Mouse (Mus musculus) layer of hippocampus, adult 2 months (tissue): ENCODE data around the gene Rock2. TPM values are rescaled to one million over a fixed set of nuclear protein-coding genes. Genes with fewer than 3 reads are reported as not detected.

ENCODE experiments used
- DNase-seq, 2 experiments: peaks; one replicate each; pipeline ENCODE4 v3.0.0; 2022; ENCODE audit warnings: low spot score in 2 of 2
- H3K27ac ChIP-seq: fragments of 200-600 bp; 2 replicates; pipeline ENCODE4 v1.8.1; 2022
- H3K4me3 ChIP-seq: fragments of 200-600 bp; 2 replicates; pipeline ENCODE4 v1.8.1; 2022; ENCODE audit warnings: mild to moderate bottlenecking
- CTCF ChIP-seq: fragments of 200-600 bp; conservative IDR thresholded peaks from 2 replicates; pipeline ENCODE4 v1.8.1; 2022; ENCODE audit warnings: antibody characterized with exemption, mild to moderate bottlenecking, moderate library complexity
- total RNA-seq, 2 experiments: library from RNA; stranded (reverse); gene quantifications; 2 replicates each; pipeline ENCODE4 v1.2.3; 2021

Rock2 gene
- total RNA-seq, 2 experiments from 2014 or later = 131 to 133 TPM

- H3K27ac ChIP-seq = peak overlapping the region; percentile 97
- H3K4me3 ChIP-seq = peak overlapping the region; percentile 91
- DNase-seq = no peak
- TF ChIP-seq CTCF = no peak
Measured at GRCm38 (mm10) chr12:16896073-16896789, 1.5 kb downstream of the Rock2 start.

GRCm38 (mm10) chr12:16897225-16897624, 2.5 kb downstream of the Rock2 start:
- H3K4me3 ChIP-seq = peak overlapping the region; percentile 91
- no peak for TF ChIP-seq CTCF

GRCm38 (mm10) chr12:16898221-16898620, 3.5 kb downstream of the Rock2 start:
- Histone ChIP-seq H3K4me3 (no peak overlapping the region; the same call in 1 of the 2 replicates), H3K27ac (no peak overlapping the region)
- TF ChIP-seq CTCF = no peak
- no peak for DNase-seq

More at GRCm38 (mm10) chr12:16897225-16897624, 2.5 kb downstream of the Rock2 start:
- H3K27ac ChIP-seq = peak overlapping the region; percentile 97; the same call in 1 of the 2 replicates
- DNase-seq = no peak

GRCm38 (mm10) chr12:16898790-16899189, 4.1 kb downstream of the Rock2 start:
- Histone ChIP-seq H3K4me3 (no peak overlapping the region), H3K27ac (no peak overlapping the region)
- no peak for DNase-seq
- TF ChIP-seq CTCF = no peak

GRCm38 (mm10) chr12:16900625-16901222, 6.0 kb downstream of the Rock2 start:
- Histone ChIP-seq H3K4me3 (no peak overlapping the region), H3K27ac (no peak overlapping the region)
- no peak for TF ChIP-seq CTCF
- no peak for DNase-seq

GRCm38 (mm10) chr12:16903949-16904635, 9.4 kb downstream of the Rock2 start:
- Histone ChIP-seq H3K27ac (peak overlapping the region; percentile 43; the same call in 1 of the 2 replicates), H3K4me3 (no peak overlapping the region)
- TF ChIP-seq CTCF = no peak
- peak in 1 of 2 experiments; percentile 28 for DNase-seq

GRCm38 (mm10) chr12:16907282-16907846, 12.7 kb downstream of the Rock2 start:
- no peak for DNase-seq
- TF ChIP-seq CTCF = no peak
- Histone ChIP-seq H3K4me3 (no peak overlapping the region), H3K27ac (no peak overlapping the region)

- peak; percentile 54 for TF ChIP-seq CTCF
- no peak for DNase-seq
- H3K4me3 ChIP-seq = no peak overlapping the region
- H3K27ac ChIP-seq = no peak overlapping the region
Measured at GRCm38 (mm10) chr12:16907953-16908648, 13.4 kb downstream of the Rock2 start.

- Histone ChIP-seq H3K4me3 (no peak overlapping the region), H3K27ac (no peak overlapping the region)
- TF ChIP-seq CTCF = no peak
- DNase-seq = no peak
Measured at GRCm38 (mm10) chr12:16911524-16911923, 16.8 kb downstream of the Rock2 start.

GRCm38 (mm10) chr12:16912600-16912999, 17.9 kb downstream of the Rock2 start:
- H3K4me3 ChIP-seq = no peak overlapping the region
- no peak for TF ChIP-seq CTCF
- no peak overlapping the region for H3K27ac ChIP-seq
- no peak for DNase-seq

- Histone ChIP-seq H3K27ac (no peak overlapping the region), H3K4me3 (no peak overlapping the region)
- DNase-seq = no peak
- TF ChIP-seq CTCF = no peak
Measured at GRCm38 (mm10) chr12:16920186-16920860, 25.6 kb downstream of the Rock2 start.

GRCm38 (mm10) chr12:16927889-16928288, 33.2 kb downstream of the Rock2 start:
- DNase-seq = no peak
- peak overlapping the region; percentile 32; the same call in 1 of the 2 replicates for H3K27ac ChIP-seq
- H3K4me3 ChIP-seq = no peak overlapping the region
- no peak for TF ChIP-seq CTCF
